Mouse (Mus musculus): ENCODE data around the gene Ahsg.
A peak's percentile ranks its signal among the peaks of the same experiment; 100 is the strongest.

Gene Ahsg

DNA sequence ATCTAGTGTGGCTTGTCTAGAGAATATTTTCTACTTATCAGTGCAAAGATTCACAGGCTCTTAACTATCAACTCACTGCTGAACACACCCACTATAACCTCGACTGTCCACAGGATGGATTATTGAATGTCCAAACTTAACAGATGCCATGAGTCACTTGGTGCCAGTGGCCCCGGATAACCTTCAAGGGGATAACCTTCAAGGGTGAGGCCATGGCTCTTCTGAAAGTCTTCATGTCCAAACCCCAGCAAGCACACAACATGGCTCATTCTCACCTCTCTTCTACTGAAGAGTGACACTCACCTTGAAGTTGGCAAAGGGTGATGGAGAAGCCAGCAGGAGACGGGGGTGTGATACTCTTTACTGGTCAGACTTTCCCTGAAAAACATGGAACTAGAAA is 4.4 kb upstream of the Ahsg start:
- DNase-seq (ENCODE audit: low spot score in 2 of 2): no peak

DNA sequence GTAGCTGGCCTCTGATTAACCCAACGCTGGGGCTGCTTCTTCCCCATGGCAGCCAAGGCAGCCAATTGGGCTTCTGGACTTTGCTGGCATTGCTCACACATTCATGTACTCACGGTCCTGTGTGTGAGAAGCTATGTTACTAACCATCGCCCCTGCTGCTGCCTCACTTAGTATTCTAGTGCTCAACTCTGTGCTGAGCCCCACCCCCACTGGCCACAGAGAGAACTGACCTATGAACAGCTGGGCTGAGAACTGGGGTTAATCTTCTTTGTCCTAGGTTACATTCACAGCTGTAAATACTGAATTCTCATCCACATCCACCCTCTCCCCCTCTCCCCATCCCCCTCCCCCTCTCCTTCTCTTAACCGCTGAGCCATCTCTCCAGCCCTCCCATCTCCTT is 2.2 kb upstream of the Ahsg start:
- DNase-seq (ENCODE audit: low spot score in 2 of 2): no peak

DNA sequence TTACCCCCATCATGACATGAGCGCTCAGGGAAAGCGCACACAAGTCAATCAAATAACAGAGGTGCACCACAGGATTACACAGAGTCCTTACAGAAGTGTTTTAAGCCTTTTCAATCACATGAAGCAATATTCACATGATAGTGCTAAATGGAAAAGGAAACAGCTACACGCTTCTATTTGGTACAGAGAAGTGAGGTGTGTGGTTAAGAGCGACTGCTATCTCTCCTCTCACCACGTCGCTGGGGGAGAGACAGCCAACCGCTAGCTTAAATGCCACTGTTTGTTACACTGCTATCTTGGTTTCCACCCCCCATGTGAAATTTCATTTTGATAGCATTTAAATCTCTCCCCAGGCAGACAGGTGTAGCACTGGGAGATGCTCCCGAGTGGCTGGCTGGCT is 1.4 kb upstream of the Ahsg start:
- DNase-seq (ENCODE audit: low spot score in 2 of 2): no peak

DNA sequence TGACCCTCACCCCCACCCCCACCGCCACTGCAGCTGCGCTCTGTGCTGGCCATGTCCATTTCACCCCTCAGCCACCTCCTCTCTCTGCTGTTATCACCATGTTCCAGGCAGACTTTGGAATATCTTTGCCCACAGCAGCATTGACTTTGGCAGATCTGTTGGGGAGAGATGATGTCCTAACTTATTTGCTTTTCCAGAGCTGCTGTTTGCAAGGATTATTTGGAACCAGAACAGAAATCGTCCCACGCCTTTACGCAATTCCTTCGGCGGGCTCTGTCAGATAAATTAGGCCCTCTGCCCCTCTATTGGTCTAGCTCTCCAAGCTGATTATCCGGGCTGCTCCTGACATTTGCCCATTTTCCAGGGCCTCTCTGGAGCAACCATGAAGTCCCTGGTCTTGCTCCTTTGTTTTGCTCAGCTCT is 667 bp downstream of the Ahsg start:
- no peak for DNase-seq (ENCODE audit: low spot score in 2 of 2)

DNA sequence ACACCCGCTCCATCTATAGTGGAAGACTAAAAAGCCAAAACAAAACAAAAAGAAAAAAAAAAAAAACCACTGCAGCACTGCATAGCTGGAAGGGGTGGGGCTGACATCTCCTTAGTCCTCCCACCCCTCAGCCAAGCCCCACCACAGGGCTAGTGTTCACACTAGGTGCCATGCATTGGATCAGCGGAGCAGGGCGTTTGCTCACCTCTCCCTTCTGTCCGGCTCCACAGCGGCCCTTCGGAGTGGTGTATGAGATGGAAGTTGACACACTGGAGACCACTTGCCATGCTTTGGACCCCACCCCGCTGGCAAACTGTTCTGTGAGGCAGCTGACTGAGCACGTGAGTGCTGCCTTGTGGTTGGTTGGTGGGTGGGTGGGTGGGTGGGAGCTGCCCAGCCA is 3.0 kb downstream of the Ahsg start:
- no peak for DNase-seq (ENCODE audit: low spot score in 2 of 2)

DNA sequence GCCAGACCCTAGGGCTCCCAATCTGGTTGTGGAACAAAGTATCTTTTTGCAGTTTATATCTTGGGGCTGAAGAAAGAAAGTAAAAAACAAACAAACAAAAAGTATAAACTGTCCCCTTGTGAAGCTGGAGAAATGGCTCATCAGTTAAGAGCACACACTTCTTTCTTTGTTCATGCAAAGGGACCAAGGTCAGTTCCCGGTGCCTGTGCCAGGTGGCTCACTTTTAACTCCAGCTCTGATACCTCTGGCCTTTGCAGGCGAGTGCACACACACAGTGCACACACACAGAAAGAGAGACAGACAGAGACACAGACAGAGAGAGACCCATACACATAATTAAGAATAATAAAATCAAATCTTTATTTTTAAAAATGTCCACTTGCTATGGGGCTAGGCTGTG is 5.5 kb downstream of the Ahsg start:
- DNase-seq (ENCODE audit: low spot score in 2 of 2): no peak

DNA sequence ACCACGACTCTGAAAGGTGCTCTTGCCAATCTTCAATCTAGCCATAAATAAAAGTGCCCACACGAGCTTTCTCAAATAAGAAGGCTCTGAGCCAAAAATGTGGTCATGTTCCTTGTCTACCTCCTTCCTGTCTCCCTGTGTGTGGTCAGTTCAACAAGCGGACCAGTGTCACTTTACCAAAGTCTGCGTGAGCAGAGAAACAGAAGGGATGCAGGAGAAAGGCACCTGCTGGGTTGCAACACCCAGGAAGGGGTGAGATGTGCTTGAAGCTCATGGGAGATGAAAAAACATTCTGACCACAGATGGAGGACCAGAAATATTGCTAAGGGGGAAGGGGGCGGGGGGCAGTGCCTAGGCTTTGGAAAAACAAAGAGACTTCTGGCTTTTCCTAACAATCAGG is 8.3 kb downstream of the Ahsg start:
- no peak for DNase-seq (ENCODE audit: low spot score in 2 of 2)

DNA sequence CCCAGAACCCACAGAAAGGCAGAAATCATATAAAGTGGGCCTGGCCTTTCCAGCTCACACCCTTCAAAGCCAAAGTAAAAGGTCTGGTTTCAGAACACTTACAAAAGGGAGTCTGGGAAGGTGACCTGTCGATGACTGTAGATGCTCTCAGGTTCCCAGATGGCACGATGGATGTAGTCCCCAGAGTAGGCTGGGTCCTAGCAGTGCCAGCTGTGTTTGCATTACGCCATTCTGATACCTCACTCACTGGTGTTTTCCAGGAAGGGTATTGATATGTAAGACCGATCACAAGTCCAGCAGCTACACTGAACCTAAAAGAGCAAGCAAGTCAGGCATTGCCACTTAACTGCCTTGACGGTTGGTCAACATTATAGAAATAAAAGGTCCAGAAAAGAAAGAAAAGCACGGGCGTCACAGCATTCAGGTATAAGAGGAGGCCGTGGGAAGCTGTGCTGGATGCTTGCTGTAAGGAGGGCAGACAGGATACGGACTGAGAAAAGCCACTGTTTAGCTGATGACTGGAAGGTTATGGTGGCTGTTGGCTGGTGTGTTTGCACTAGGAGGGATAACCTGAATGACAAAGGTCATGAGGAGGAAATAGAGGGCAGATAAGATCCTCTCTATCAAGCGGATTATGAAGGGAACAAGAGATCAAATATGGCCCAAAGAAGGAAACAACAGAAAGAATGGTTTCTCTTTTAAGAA is 8.9 kb downstream of the Ahsg start:
- no peak for DNase-seq (ENCODE audit: low spot score in 2 of 2)

DNA sequence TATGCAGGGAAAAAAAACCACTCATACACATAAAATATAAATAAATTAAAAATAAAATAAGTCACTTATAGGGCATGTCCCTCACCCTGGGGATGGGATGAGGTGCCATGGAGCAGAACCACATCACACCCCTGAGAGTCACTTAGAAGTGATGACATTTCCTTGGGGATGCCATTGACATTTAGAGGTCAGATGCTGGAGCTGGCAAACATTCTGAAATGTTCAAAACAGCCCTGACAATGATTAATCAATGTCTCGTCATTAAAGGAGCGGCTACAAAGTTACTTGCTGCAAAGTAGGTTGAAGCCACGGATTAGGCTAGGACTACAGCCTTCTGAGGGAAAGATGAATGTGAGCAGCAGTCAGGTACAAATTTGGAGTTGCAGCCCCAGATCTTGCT is 10.2 kb downstream of the Ahsg start:
- no peak for DNase-seq (ENCODE audit: low spot score in 2 of 2)

DNA sequence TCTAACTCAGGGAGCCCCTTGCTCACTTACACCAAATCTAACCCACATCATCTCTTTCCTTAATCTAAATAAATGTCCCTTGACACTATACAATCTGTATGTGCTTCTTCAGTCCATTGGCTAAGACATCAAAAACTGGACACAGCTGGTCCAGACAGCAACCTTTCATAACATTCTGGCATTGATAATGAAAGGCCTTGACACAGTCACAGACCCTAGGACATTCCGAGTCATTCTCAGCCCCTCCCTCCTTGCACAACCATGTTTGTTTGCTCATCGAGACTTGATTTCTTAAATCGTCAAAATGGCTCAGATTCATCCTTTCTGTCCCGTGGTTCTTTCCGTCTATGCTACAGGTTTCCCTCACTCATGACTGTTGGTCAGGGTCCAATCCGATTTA is 18.2 kb downstream of the Ahsg start:
- DNase-seq (ENCODE audit: low spot score in 2 of 2): no peak

DNA sequence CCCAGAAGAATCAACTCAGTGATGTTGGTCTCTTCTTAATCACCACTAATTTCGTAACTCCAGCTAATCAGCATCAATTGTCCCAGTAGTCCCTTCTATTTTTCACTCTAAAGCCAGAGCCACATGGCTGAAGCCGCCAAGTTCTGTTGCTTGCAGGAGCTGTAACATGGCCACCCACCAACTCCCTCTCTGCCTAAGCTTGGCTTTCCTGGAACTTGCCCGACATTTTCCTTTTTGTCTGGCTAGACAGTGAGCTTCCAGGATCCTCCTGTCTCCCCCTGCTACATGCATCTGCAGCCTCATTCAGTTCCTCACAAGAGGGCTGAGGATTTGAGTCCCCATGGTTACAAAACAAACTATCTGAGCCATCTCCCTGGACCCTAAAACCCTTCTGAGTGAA is 20.9 kb downstream of the Ahsg start:
- peak in 1 of 2 experiments; percentile 21 for DNase-seq (ENCODE audit: low spot score in 2 of 2)

DNA sequence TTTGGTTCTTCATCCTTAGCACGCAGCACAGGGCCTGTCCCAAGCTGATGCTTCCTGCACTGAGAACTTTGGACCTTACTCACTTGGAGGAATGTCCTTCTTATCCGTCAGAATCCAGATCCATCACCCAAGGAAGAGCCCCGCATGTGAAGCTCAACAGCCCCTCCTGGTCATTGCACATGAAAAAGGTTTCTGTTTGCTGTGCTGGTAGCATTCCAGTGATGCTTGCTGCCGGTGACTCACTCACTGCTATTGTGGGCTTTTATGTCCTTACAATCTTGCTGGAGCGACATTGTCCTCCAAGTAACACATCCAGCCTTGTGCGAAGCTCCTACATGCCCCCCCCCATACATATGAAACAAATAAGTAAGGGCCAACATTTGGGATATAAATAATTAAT is 21.8 kb downstream of the Ahsg start:
- DNase-seq (ENCODE audit: low spot score in 2 of 2): no peak

DNA sequence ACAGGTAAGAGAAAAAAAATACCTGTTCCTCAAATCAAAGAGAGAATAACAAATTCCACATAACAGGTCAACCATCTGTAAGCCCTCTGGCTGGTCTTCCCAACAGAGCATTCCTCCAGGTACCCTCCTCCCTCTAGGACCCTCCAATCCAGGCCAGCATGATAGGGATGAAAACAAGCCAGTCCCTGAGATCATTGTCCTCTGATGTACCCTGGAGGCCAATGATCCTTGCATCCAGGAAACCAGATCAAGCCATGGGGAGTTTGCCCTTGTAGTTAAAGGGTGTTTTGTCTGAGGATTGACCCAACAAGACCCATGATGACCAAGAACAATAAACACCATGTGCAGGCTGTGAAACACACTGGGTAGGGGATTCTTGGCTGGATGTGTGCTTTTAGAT is 23.2 kb downstream of the Ahsg start:
- DNase-seq (ENCODE audit: low spot score in 2 of 2): no peak

DNA sequence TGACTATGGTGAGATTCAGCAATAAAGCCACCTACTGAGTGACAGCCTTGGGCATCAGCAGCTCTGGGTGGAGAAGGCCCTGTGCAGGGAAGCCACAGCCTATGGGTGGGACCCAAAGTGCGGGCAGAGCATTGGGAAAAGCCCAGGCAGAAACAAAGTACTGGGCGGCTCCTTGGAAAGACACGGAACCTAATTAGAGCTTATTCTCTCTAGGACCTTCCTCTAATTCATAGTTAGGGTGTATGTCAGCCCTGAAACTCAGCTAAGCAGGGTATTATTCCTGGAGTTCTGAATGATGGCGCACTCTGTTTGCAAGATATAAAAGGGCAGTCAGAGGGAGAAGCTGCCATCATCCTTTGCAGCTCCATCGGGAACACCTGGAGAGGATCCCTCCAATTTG is 27.0 kb downstream of the Ahsg start, which contains the start of gene Fetub:
Gene Fetub (plus strand): TSS at position 301 of the 400 bp plus-strand sequence.
- no peak for DNase-seq (ENCODE audit: low spot score in 2 of 2)

DNA sequence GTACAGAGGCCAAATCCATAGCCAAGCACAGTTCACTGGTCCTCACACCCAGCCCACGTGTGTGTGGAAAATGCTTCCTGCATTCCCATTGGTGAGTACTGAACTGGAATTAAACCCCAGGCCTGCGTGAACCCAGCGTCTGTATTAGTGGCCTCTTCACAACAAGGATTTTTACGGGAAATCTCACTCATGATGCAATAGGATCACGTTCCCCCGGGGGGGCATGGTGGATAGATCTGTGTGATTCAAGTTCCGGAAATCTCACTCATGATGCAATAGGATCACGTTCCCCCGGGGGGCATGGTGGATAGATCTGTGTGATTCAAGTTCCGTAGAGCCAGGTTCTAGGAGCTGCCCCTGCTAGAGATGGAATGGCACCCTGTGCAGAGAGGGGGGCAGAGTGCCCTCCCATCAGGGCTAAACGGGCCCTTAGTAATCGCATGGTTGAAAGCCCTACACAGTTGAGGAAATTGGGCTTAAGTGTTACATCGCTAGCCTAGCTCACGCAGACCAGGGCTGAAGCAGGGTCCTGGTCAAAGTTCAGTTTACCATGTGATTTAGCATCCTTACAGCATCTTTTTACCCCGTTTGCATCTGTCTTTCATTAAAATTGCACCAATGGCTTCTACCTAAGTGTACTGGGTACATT is 27.7 kb downstream of the Ahsg start:
- no peak for DNase-seq (ENCODE audit: low spot score in 2 of 2)

DNA sequence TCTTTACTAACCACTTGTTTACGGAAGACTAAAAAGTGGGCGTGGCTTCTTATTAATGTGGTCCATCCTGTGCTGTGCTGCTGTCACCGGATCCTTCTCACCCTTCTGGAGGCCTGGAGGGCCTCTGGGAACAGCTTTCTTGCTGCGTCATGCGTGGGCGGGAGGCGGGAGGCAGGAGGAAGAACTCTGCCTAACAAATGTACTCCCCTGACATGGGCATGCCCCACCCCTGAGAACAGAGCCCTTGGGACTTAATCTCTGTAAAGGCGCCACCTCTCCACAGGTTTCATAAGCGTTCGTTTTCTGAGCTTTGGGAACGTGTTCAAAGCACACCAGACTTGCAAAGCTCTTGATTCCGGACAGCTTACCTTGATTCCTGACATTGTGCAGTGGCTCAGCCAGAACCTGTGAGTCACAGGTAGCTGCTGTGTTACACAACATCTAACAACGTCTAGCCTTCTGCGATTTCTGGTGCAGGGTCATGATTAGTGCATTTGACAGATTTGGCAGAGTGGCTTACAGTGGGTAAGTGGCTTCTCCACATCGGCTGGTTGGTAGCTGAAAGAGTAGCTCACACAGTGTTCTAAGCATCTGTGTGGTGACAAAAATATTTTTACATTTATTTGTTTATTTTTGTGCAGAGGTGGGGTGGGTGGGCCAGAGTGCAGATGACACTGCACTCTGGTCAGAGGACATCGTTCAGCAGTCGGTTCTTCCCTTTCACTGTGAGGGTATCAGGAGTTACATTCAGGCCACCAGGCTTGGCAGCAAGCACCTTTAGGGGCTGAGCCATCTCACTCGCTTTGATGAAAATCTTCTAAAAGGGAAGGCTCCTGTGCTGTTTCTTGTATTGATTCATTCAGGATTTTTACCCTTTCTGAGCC is 29.1 kb downstream of the Ahsg start:
- DNase-seq (ENCODE audit: low spot score in 2 of 2): no peak

DNA sequence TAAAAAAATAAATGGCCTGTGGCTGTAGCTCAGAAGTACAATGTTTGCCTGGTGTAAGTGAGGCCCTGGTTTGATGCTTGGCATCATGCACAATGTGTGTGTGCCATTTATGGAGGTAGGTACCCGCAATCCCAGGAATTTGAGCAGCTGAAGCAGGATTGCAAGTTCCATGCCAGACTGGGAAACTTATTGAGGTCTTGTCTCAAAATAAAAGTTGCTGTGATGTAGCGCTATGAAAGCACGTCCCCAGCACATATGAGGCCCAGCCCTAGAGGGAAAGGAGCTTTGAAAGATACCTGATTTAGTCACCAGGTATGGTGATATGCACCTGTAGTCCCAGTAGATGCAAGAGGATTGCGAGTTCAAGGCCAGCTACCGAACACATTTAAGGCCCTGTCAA is 30.7 kb downstream of the Ahsg start:
- DNase-seq (ENCODE audit: low spot score in 2 of 2): no peak

DNA sequence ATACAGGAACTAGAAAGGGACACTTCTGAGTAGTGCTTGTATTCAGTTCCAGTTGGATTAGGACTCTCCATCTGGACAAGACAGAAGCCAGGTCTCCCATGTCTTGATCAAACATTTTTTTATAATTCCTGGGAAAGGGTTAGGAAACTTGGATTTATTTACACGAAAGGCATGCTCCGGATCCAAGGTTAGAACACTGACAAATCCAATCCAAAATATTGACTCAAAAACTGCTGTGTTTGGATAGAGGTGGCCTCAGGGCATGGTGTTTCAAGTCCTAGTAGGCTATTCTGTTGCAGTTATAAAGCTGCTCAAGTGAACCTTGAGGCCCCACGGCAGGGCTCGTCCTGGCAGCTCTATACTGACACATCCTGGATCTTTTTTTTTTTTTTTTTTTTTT is 31.4 kb downstream of the Ahsg start:
- no peak for DNase-seq (ENCODE audit: low spot score in 2 of 2)

DNA sequence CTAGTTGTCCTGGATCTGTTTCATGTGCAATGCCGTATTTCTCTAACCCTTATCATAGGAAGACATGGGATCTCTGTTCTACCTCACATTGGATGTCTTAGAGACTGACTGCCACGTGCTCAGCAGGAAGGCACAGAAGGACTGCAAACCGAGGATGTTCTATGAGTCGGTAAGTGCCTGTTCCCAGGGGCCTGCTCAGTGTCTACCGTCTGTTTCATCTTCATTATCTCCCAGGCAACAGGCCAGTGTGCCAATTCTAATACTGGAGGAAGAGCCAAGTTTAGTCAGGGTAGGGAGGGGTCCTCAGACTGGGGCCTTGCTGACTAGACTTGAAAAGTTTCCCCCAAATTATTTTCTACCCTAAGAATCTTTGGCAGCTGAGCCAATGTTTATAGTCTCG is 38.5 kb downstream of the Ahsg start:
- peak in 1 of 2 experiments; percentile 7 for DNase-seq (ENCODE audit: low spot score in 2 of 2)

DNA sequence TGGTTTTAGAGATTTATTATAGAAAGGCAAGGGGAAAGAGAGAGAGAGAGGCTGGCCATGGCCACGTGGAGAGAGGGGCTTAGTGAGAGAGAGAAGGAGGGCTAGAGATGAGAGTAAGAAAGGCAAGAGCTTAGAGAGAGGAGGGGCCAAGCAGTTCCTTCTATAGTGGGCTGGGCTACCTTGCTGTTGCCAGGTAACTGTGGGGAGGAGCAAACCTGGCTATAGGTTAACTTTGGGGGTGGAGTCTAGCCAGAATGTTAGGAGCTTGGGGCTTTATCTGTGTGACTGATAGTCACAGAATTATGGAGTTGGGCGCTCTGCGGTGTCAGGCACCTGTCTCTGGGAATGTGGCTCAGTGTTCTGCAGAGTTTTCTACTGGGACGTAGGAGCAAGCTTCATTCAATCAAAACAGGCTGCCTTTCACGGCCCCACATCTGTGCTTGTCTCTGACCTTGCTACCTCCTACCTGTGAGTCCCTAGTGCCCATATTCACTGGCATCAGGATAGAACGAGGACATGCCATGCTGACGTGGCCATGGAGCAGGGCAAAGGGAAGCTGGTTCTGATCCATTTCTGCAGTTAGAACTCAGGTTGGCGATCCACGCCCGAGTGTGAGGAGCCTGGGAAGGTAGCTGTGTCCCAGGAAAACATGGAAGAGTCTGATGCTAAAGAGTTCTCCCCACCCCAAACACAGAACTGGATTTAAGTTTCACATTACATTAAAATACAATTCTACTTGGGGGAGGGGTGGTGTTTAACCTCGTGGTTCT is 40.5 kb downstream of the Ahsg start:
- DNase-seq (ENCODE audit: low spot score in 2 of 2): no peak

DNA sequence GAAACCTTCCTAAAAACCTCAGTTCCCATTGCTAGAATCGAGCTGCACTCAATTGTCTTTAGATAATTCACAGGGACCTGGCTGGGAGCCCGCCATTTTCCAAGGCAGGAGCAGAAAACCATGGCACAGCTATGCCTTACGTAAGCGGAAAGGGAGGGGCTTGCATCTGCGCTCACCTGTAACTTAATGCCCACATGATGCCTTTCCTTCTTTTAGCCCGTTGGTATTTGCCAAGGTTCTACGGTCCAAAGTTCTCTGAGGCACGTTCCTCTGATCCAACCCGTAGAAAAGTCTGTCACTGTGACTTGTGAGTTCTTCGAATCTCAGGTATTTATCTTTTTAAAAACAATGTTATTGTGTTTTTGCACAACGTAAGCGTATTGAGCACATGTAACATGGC is 46.6 kb downstream of the Ahsg start:
- DNase-seq (ENCODE audit: low spot score in 2 of 2): no peak

DNA sequence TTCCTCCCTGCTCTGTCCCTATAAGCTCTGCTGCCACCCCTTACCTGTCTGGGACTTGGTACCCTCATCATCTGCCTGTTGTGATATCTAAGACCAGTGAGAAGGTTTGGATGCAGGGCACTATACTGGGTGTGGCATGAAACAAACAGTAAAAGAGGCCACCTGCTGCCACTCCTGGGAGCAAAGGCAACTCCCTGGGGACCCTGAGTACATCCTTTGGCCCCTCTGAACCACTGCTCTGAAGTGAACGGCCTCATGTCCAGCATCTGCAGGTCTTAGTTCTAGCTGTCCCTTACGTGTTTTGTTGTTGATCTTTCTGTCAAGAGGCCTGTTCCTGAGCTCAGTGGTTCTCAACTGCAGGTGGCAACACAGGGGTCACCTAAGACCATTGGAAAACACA is 47.5 kb downstream of the Ahsg start:
- DNase-seq (ENCODE audit: low spot score in 2 of 2): no peak
